Mouse (Mus musculus) spleen, adult 2 months (tissue): Measurements from ENCODE around the gene Got1.

Experiments used
- CTCF ChIP-seq: fragments of 200-500 bp; IDR thresholded peaks from 2 replicates; pipeline ENCODE4 v1.5.1; 2011; ENCODE audit warnings: mild to moderate bottlenecking, inconsistent platforms; ENCODE audit not compliant: insufficient read depth, insufficient read length, insufficient replicate concordance; ENCODE audit errors: extremely low read depth
- POLR2A ChIP-seq: fragments of 200-500 bp; IDR thresholded peaks from 2 replicates; pipeline ENCODE4 v1.6.1; 2011; ENCODE audit warnings: low read depth, low read length, inconsistent platforms

- TF ChIP-seq POLR2A (no peak), CTCF (no peak)
Measured at GRCm38 (mm10) chr19:43561841-43562240, 37.4 kb upstream of the Got1 start.
